Mouse (Mus musculus) heart, embryonic 12.5 days (tissue): ENCODE measurements around the gene Tlx3. TPM values are rescaled to one million over a fixed set of nuclear protein-coding genes. Genes with fewer than 3 reads are reported as not detected.

Experiments used
- polyA plus RNA-seq: library from polyadenylated mRNA; unstranded; fragments of >200 nt; fragmentation: Nextera tagmentation; extraction: Ambion mirVana; gene quantifications from 2 replicates; pipeline ENCODE4 v1.2.1, GENCODE M21; 2016

Gene Tlx3
- polyA plus RNA-seq, 1 experiment from 2014 or later, result not detected

Other genes starting within 250 kb of the Tlx3 start
- 2.6 TPM in 2 replicates for gene Fgf18, start 56.2 kb downstream of the Tlx3 start, polyA plus RNA-seq
- 513 and 525 TPM in 2 replicates for gene Npm1, start 40.4 kb downstream of the Tlx3 start, polyA plus RNA-seq
- not detected in 2 replicates for gene Gm12117, start 73.1 kb upstream of the Tlx3 start, polyA plus RNA-seq